Mouse (Mus musculus) cerebellum, postnatal 4 days (tissue): ENCODE data around the gene Polr1c.

ENCODE experiments used
- DNase-seq, 2 experiments: peaks; one replicate each; pipeline ENCODE4 v3.0.0; 2022; ENCODE audit warnings: low spot score in 2 of 2, mixed read lengths in 1 of 2

The Polr1c gene

GRCm38 (mm10) chr17:46265918-46266618 is 18.2 kb upstream of the Polr1c start:
- DNase-seq, result peak; percentile 81 to 92

- DNase-seq, result no peak
These were observed 17.6 kb upstream of the Polr1c start for GRCm38 (mm10) chr17:46265502-46265901.

DNA sequence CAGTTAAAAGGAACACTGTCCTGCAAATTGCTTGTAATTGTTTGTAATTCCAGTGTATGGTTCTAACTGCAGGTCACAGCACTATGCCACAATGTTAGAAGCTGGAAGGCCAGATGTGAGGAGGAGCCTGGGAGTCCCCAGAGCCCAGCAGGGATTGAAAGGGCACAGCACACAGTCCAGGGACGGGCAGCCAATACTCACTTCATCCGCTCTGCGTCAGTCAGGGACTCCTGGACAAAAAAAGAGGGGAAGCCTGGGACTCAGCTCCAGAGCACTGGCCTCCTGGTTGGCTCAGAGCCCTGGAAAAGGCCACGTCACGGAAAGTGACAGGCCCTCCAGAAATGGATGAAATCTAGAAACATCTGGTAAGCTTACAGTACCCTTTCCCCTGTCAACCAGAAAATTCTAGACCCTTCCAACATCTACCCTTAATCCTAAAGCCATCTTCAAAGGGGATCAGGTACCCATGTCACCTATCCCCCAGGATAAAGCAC is 14.4 kb upstream of the Polr1c start:
- no peak for DNase-seq

GRCm38 (mm10) chr17:46259675-46260074 is 11.8 kb upstream of the Polr1c start:
- no peak for DNase-seq

- no peak for DNase-seq
These were observed 10.6 kb upstream of the Polr1c start for GRCm38 (mm10) chr17:46258279-46259053.

DNA sequence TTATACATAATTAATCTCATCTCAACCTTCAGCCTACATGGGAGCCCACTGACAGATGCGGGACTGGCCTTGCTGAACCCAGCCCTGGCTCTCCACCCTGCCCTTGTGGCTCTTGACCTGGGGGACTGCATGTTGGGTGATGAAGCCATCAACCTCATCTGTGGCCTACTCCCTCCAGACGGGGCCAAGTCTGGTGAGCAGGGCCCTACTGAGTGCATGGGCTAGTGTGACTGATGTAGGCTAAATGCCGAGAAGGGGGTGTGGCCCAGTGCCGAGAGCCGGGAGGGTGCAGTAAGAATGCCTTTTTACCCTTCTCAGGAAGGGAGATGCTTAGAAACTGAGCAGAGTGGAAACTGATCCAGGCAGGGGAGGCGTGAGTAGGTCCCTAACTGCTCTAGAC is 7.3 kb upstream of the Polr1c start:
- no peak for DNase-seq

GRCm38 (mm10) chr17:46254106-46254505 is 6.3 kb upstream of the Polr1c start:
- DNase-seq, result peak in 1 of 2 experiments; percentile 50

GRCm38 (mm10) chr17:46253452-46254084 is 5.7 kb upstream of the Polr1c start, which contains the start of gene Lrrc73:
Lrrc73 (plus strand) TSS chr17:46253531.
- peak; percentile 92 to 95 for DNase-seq

- DNase-seq, result no peak
These were observed 5.0 kb upstream of the Polr1c start for GRCm38 (mm10) chr17:46252571-46253451.

DNA sequence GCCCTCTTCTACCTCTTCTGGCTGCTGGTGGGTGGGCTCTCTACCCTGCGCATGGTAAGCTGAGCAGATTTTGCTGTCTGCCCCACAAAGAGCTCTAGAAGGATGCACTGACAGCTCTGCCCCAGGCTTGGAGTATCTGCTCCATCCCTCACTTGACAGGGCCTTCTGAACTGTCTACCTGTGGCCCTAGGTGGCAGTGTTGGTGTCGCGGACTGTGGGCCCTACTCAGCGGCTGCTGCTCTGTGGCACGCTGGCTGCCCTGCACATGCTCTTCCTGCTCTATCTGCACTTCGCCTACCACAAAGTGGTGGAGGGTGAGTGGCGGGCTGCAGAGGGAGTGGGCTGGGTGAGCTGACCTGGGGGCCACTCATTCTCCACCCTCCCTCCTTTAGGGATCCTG is 3.3 kb upstream of the Polr1c start:
- DNase-seq, result no peak

DNA sequence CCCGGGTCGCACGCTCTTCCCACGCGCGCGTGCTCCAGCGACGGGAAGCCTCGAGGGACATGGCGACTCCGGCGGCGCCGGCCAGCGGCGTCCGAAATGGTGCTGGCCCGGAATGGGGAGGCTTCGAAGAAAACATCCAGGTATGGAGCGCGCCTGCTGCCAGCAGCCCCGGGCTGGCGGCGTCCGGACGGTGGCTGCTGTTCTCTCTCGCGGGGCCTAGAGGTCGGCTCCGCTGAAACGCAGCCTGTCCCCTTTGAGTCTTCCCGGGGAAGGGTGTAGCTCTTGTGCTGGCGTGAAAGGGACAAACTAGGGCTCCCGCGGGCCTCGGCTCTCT is 302 bp upstream of the Polr1c start:
- no peak for DNase-seq

DNA sequence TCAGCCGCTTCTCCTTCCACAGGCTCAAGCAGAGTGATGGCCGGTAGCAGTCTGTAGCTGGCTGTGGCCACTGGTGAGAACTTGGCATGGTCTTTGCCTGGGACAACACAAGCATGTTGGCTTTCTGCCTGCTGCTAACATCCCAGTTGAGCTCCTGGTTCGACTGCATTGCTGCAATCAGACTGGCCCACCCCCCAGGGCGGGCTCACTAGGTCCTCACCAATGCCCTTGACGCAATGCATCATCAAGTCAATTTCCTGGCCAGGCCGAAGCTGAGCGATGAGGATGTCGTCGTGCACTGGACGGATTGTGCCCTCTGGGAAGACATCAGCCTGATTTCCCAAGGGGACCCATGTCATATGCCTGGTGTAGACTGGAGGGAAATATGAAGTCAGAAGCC is 3.3 kb downstream of the Polr1c start:
- no peak for DNase-seq

- DNase-seq, result no peak
These were observed 4.2 kb downstream of the Polr1c start for GRCm38 (mm10) chr17:46243624-46244023.

DNA sequence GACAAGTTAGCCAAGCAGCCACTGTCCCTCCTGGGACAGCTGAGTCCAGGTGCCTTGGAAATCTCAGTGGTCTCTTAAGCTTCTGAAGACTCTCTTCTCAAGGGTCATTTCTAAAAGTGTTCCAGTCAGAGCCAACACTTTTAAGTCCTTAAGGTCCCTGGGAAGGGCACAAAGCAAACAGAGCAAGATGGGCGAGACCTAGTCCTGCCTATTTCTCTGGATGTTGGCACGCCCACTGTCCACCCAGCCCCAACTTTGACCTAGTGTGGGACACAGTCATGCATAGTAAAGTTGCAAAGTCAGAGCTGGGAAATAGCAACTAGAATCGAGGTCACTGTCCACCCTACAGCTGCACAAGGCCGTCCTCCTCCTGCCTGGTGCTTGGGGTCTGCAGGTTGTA is 4.9 kb downstream of the Polr1c start:
- DNase-seq, result no peak

DNA sequence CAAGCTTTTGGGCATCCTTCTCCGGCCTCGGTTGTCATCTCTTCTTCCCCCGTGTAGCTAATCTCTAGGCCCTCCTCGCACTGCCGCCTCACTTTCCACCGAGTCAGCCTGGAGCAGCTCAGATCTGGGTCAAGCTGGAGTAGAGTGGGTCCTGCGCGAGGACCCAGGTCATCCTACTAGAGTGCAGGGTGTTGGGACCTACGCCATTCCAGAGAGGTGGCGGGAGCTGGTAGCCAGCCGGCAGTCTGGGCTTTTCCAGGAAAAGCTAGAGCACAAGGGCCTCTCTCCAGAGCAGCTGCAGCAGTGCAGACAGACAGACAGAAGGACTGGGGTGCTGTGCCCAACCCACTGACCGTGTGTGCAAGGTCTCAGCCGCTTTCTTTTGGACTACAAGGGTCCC is 5.6 kb downstream of the Polr1c start:
- DNase-seq, result no peak

- no peak for DNase-seq
These were observed 6.4 kb downstream of the Polr1c start for GRCm38 (mm10) chr17:46241471-46241870.

GRCm38 (mm10) chr17:46239516-46240114 is 8.2 kb downstream of the Polr1c start:
- DNase-seq, result no peak

DNA sequence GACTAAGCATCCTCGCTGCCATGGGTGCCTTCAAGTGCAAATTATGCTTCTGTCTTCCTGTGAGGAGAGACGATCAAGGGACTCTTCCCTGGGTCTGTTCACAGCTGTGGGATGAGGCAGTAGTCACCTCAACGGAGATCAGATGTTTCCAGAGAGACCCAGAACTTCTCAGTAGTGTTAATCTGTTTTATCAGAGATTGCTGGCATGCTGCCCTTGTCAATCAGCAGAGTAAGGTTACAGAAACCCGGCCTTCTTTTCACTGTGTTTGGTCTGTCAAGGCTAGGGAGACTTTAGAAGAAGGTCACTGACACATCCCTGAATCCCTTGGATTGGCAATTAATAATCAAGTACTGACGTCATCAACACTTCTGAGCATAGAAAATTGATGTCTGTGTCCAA is 10.4 kb downstream of the Polr1c start:
- DNase-seq, result no peak

DNA sequence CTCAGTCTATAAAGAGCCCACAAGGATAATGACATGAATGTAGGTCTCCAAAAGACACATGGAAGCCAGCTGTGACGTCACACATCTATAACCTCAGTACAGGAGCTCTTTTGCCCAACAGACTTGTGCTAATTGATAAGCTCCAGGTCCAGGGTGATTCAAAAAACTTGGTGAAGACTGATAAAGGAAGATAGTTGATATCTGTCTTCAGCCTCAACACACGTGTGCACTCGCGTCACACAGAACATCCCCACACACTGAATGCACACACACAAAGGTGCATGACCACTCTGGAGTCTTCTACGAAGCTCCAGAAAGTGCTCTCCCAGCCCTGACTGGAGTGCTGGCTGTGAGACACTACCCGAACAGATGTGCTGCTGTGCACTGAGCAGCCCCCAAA is 10.8 kb downstream of the Polr1c start:
- DNase-seq, result no peak

GRCm38 (mm10) chr17:46236067-46236466 is 11.8 kb downstream of the Polr1c start:
- DNase-seq, result no peak

GRCm38 (mm10) chr17:46227576-46227975 is 20.3 kb downstream of the Polr1c start:
- DNase-seq, result no peak
